Mouse (Mus musculus): ENCODE data around the gene Ckap4. TPM values are rescaled to one million over a fixed set of nuclear protein-coding genes. Genes with fewer than 3 reads are reported as not detected.

Ckap4 gene
- polyA plus RNA-seq, 1 experiment, result 10.5 TPM

- H3K27ac ChIP-seq (ENCODE audit: insufficient read depth, low read length), result peak within 1 kb of the TSS; percentile 90
- H3K36me3 ChIP-seq (ENCODE audit: control insufficient read depth, insufficient read depth, low read length), result no peaks in the 10 kb centered on the region
- H3K4me3 ChIP-seq (ENCODE audit: extremely low read depth, insufficient read depth, insufficient read length), result peak within 1 kb of the TSS; percentile 92
- DNase-seq (ENCODE audit: low read depth in 1 of 2, low spot score in 2 of 2), result peak; percentile 92 to 94
- WGBS, result under 1% methylated on average over 46 of the region's 46 CpGs
- H3K27me3 ChIP-seq (ENCODE audit: control insufficient read depth, insufficient read depth, low read length), result no peaks in the 10 kb centered on the region
- H3K4me1 ChIP-seq (ENCODE audit: control insufficient read depth, insufficient read depth, insufficient read length), result peaks cover 22% of the 10 kb centered on the region
- TF ChIP-seq POLR2A (IDR thresholded peaks at IDR 0.05; ENCODE audit: low read depth, low read length), result peak; percentile 41; the same call in 1 of the 2 replicates
- no peak for TF ChIP-seq CTCF (IDR thresholded peaks at IDR 0.05; ENCODE audit: extremely low read depth, insufficient read depth, insufficient read length, insufficient replicate concordance)
These were observed 42.7 kb upstream of the Ckap4 start, which contains the start of gene Tcp11l2 for GRCm38 (mm10) chr10:84576395-84577070. Gene Tcp11l2 (plus strand): TSS chr10:84576626.

GRCm38 (mm10) chr10:84576029-84576394 lies 42.1 kb upstream of the Ckap4 start:
- Histone ChIP-seq H3K4me1 (ENCODE audit: control insufficient read depth, insufficient read depth, insufficient read length) (peaks cover 22% of the 10 kb centered on the region), H3K36me3 (ENCODE audit: control insufficient read depth, insufficient read depth, low read length) (no peaks in the 10 kb centered on the region), H3K27ac (ENCODE audit: insufficient read depth, low read length) (peak overlapping the region; percentile 79), H3K4me3 (ENCODE audit: extremely low read depth, insufficient read depth, insufficient read length) (peak overlapping the region; percentile 78), H3K27me3 (ENCODE audit: control insufficient read depth, insufficient read depth, low read length) (no peaks in the 10 kb centered on the region)
- under 1% methylated on average over 14 of the region's 14 CpGs for WGBS
- peak in 1 of 2 experiments; percentile 84 for DNase-seq (ENCODE audit: low read depth in 1 of 2, low spot score in 2 of 2)
- no peak for TF ChIP-seq CTCF (IDR thresholded peaks at IDR 0.05; ENCODE audit: extremely low read depth, insufficient read depth, insufficient read length, insufficient replicate concordance)
- no peak for TF ChIP-seq POLR2A (IDR thresholded peaks at IDR 0.05; ENCODE audit: low read depth, low read length)

DNA sequence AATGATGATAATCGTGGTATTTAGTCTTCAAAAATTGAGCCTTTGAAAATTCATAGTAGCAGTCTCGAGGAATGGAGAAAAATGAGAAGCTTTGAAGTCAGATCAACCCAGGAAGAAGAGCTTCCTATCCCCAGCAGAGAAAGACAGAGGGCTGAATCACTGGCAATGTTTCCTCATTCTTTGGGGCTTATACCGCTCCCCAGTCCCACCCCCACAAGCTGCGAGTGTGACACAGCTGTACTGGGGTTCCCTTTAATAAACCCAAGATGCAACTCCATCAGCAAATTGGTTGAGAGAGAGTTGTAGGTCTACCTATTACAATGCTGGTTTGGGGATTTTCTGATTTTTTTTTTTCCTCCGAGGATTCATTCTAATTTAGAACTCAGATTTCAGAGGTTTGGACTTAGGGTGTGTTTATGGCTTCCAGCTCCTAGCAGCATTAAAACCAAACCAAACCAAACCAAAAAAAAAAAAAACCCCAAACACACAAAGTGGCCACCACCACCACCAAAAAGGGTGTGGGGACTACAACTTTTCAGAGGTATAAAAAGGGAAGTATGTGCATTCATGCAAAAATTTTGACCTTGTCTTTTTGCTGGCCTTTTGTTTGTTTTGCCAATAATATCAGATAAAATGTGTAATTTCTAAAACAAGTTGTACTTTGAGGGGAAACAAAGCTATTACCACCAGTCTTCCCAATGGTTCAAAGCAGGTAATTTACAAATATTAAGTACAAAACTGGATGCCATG lies 40.0 kb upstream of the Ckap4 start:
- no peak overlapping the region for H3K4me3 ChIP-seq (ENCODE audit: extremely low read depth, insufficient read depth, insufficient read length)
- H3K36me3 ChIP-seq (ENCODE audit: control insufficient read depth, insufficient read depth, low read length), result no peaks in the 10 kb centered on the region
- WGBS, result 10% methylated on average over 5 of the region's 5 CpGs
- H3K27me3 ChIP-seq (ENCODE audit: control insufficient read depth, insufficient read depth, low read length), result no peaks in the 10 kb centered on the region
- TF ChIP-seq POLR2A (IDR thresholded peaks at IDR 0.05; ENCODE audit: low read depth, low read length) (no peak), CTCF (IDR thresholded peaks at IDR 0.05; ENCODE audit: extremely low read depth, insufficient read depth, insufficient read length, insufficient replicate concordance) (no peak)
- DNase-seq (ENCODE audit: low read depth in 1 of 2, low spot score in 2 of 2), result peak in 1 of 2 experiments; percentile 40
- H3K4me1 ChIP-seq (ENCODE audit: control insufficient read depth, insufficient read depth, insufficient read length), result peaks cover 19% of the 10 kb centered on the region
- H3K27ac ChIP-seq (ENCODE audit: insufficient read depth, low read length), result peak overlapping the region; percentile 74

DNA sequence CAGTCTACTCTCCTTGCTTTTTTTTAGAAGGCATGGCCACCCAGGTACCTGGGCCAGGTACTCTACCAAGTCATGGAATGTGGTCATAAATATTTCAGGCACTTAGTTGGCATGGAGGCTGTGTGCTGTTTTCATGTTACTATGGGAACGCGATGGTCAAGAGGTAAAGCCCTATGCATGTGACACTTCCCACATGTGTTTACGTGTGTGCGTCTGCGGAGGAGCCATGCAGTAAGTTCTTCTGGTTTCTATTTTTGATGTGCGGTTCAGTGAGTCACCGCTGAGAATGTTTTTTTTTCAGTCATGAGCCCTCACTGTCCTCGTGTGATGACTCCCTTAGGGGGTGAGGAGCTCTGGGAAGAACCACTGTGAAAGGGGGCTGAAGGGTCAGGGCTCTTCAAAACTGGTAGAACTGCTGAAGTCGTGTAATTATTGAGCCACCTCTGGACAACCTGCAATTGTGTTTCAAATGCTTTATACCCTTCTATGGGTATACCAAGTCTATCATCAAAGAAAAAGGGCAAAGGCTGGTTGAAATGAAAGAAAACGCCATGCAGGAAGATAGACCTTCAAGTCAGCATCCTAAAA lies 37.3 kb upstream of the Ckap4 start:
- TF ChIP-seq POLR2A (IDR thresholded peaks at IDR 0.05; ENCODE audit: low read depth, low read length), result no peak
- TF ChIP-seq CTCF (IDR thresholded peaks at IDR 0.05; ENCODE audit: extremely low read depth, insufficient read depth, insufficient read length, insufficient replicate concordance), result no peak
- Histone ChIP-seq H3K4me1 (ENCODE audit: control insufficient read depth, insufficient read depth, insufficient read length) (peaks cover 11% of the 10 kb centered on the region), H3K27ac (ENCODE audit: insufficient read depth, low read length) (no peak overlapping the region), H3K4me3 (ENCODE audit: extremely low read depth, insufficient read depth, insufficient read length) (no peak overlapping the region), H3K36me3 (ENCODE audit: control insufficient read depth, insufficient read depth, low read length) (no peaks in the 10 kb centered on the region), H3K27me3 (ENCODE audit: control insufficient read depth, insufficient read depth, low read length) (no peaks in the 10 kb centered on the region)
- WGBS, result 58% methylated on average over 10 of the region's 10 CpGs
- peak in 1 of 2 experiments; percentile 82 for DNase-seq (ENCODE audit: low read depth in 1 of 2, low spot score in 2 of 2)

DNA sequence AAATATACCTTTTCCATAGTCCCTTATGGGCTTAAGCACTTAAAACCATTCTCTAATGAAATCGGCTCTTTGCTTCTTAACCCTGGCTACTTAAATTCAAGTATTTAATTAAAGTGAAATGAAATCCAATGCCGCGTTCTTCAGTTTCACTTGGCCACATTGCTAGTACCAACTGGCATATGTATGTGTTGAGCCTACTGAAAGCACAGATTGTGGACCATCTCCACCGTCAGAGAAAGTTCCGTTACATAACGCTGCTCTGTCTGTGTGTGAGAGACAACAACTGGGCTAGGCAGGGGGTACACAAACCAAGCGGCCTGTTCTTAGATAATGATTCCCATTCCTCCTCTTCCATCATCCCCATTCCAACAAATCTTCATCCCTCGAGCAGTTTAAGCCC lies 30.6 kb upstream of the Ckap4 start:
- Histone ChIP-seq H3K27me3 (ENCODE audit: control insufficient read depth, insufficient read depth, low read length) (no peaks in the 10 kb centered on the region), H3K4me1 (ENCODE audit: control insufficient read depth, insufficient read depth, insufficient read length) (peaks cover 8% of the 10 kb centered on the region; the same call in 1 of the 2 replicates), H3K36me3 (ENCODE audit: control insufficient read depth, insufficient read depth, low read length) (no peaks in the 10 kb centered on the region), H3K4me3 (ENCODE audit: extremely low read depth, insufficient read depth, insufficient read length) (no peak overlapping the region), H3K27ac (ENCODE audit: insufficient read depth, low read length) (no peak overlapping the region)
- TF ChIP-seq POLR2A (IDR thresholded peaks at IDR 0.05; ENCODE audit: low read depth, low read length) (no peak), CTCF (IDR thresholded peaks at IDR 0.05; ENCODE audit: extremely low read depth, insufficient read depth, insufficient read length, insufficient replicate concordance) (no peak)
- 90% methylated on average over 8 of the region's 8 CpGs for WGBS
- no peak for DNase-seq (ENCODE audit: low read depth in 1 of 2, low spot score in 2 of 2)

DNA sequence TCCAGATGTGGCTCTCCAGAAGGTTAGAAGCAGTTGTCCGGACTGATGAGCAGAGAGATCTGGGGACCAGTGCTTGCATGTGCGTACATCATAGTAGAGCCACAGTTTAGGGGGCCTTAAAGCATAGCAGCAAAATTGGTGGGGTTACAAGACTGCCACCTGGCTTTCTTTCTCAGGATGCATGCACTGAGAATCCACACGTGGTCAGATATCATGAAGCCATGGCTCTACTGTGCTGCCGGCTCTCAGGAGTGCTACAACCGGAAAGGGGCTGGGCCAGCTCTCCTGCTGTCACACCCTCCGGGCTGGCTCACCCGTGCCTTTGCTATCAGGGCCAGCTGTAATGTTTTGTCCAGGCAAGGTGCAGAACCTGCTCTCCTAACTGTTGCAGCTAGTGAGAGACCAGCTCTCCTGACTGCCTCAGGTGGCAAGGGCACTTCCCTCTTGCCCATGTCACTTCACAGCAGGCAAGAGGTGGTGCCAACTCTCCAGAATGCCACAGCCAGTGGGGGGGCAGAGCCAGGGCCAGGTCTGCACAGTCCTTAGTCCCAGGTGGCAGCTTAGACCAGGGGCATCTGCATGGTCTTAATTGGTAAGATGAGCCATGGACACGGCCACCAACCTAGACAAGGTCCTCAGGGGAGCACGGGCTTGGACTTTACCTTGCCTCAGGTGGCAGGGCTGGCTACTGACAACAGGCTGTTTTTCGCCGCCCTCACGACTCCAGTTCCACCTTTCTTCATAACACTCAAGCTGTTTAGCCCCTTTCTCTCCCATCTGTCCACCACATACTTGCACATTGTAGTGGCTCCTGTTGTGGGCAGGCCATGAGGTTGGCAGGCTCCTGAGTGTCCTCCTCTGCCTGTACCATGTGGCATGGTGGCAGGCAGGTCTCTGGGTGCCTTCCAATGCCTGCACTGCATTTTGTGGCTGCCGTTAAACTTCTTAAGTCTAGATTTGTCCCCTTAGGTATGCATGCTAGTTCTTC lies 29.0 kb upstream of the Ckap4 start:
- Histone ChIP-seq H3K27ac (ENCODE audit: insufficient read depth, low read length) (no peak overlapping the region), H3K4me3 (ENCODE audit: extremely low read depth, insufficient read depth, insufficient read length) (no peak overlapping the region), H3K36me3 (ENCODE audit: control insufficient read depth, insufficient read depth, low read length) (no peaks in the 10 kb centered on the region), H3K27me3 (ENCODE audit: control insufficient read depth, insufficient read depth, low read length) (no peaks in the 10 kb centered on the region), H3K4me1 (ENCODE audit: control insufficient read depth, insufficient read depth, insufficient read length) (peaks cover 8% of the 10 kb centered on the region; the same call in 1 of the 2 replicates)
- WGBS, result 52% methylated on average over 13 of the region's 13 CpGs
- peak; percentile 48 to 61 for DNase-seq (ENCODE audit: low read depth in 1 of 2, low spot score in 2 of 2)
- TF ChIP-seq POLR2A (IDR thresholded peaks at IDR 0.05; ENCODE audit: low read depth, low read length) (no peak), CTCF (IDR thresholded peaks at IDR 0.05; ENCODE audit: extremely low read depth, insufficient read depth, insufficient read length, insufficient replicate concordance) (peak; percentile 6; the same call in 1 of the 2 replicates)
